Mouse (Mus musculus): ENCODE measurements around the gene Fjx1.

Gene Fjx1

DNA sequence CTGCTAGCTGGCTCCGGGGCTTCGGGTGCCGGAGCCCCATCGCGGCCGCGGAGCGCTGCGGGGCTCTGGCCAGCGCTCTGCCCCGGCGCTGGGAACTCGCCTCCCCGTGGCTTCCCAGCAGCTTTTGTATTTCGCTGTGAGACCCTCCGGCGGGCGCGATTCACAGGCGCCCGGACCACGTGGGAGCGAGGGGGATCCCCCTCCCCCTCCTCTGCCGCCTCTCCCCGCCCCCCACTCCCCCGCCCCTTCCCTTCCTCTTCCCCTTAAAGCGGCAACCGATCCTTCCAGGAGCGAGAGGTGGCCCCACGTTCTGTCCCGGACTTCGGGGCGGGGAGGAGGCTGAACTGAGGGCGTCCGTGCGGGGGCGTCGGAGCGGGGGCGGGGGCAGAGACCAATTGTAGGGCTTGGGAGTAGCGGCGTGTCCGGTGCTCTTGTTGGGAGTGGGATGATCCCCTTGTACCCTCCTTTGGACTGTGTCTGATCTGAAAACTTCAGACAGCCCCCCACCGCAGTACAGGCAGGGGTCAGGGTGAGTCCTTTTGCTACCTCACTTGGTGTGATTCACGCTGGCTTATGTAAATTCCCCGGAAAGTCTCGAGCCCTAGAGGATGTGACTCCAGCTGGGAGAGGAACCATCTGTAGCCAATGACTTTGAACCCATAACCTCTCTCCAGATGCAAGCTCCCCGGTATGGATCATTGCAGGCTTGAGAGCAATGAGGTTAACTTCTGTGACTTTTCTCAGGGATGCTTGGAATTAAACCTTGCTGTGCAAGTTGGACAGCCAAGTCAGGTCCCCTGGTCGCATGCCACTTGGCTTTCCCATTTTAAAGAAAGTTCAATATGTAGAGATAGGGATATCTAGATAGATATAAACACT is at the start of gene Fjx1:
Gene Fjx1 (minus strand): TSS at position 829 of the 879 bp plus-strand sequence.
- no peak for DNase-seq

DNA sequence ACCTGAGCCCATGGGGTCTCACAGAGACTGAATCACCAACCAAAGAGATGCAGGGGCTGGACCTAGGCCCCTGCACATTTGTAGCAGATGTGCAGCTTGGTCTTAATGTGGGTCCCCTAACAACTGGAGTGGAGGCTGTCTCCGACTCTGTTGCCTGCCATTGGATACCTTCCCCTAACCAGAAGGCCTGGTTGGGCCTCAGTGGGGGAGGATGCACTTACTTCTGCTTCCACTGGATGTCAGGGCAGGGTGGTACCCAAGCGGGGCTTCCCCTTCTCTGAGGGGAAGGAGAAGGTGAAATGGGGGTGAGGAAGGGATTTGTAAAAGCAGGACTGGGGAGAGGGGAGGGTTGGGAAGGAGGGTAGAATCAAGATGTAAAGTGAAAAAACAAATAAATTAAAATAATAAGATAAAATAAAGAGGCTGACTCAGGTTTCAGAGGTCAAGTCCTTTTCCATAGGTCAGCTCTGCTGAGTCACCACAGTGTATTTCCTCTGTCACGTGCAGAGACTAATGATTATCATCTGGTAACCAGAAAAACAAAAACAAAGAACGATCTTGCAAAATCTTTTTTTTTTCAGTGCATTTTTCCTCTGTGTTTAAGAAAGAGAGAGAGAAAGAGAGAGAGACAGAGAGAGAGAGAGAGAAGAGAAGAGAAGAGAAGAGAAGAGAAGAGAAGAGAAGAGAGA is 47.8 kb upstream of the Fjx1 start:
- DNase-seq, result no peak

DNA sequence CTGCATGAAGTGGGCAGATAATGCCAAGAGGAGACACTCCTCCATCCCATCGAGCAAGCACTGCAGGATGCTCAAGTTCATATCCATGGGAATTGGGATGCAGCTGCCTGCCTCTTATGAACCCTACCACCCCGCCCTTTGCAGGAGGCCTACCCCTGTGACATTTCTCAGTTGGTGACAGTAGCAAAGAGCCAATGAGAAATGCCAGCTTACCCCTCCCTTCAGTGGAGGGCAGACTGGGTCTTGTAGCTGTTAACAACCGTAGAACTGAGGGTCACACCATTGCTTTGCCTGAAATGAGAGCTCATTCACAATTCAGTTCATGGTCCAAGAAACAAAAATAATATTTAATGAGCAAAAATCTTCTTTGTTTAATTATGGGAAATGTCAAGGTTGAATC is 28.4 kb upstream of the Fjx1 start:
- DNase-seq, result no peak

DNA sequence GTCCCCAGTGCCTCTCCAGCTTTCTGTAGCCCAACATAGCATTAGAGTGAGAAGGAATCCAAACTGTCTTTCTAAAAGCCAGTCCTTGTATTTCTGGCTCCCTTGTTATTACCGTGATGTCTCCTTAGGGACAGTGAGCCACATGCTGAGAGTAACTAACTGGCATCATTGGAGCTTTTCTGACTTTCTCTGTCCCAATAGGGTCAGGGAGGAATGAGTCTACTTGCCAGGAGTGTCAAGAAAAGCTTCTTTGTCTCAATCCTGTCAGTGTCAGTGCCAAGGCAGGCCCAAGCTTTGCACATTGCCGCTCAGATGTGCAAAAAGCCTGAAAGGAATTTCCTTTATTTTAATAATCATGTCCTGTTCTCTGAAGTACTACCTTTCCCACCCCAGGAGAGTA is 23.8 kb upstream of the Fjx1 start:
- DNase-seq, result no peak

DNA sequence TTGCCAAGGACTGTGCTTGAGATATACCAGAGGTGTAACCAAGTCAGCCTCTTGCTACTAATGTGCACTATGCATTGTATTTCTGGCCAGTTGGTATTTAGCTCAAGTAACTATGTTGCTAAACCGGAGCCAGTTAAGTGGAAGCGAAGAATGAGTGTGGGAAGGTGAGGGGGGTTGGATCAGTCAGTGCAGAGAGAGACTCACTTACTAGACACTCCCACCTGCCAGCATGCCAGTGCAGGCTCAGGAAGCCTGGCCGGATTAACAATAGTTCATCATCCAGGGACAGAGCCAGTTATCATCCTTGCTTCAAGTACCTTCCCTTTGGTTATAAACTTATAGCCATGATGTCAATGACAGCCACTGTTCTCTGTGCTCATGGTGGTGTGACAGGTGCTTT is 16.3 kb upstream of the Fjx1 start:
- no peak for DNase-seq

DNA sequence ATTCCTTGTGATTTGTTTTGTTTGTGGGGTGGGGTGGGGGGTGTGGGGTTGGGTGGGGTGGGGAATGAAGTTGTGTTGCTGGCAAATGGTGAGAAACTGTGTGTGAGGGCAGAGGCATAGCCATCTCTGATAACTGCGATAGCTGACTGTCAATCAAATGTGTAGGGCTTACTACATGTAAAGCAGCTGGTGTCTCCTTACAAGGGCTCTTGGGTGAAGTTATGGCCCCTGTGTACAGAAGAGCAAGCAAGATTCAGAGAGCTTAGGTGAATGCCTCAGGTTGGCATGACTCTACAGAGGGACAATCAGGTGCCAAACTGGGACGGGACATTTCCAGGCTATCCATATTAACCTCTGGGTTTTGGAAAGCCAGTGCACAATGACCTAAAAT is 12.0 kb upstream of the Fjx1 start:
- DNase-seq, result no peak

DNA sequence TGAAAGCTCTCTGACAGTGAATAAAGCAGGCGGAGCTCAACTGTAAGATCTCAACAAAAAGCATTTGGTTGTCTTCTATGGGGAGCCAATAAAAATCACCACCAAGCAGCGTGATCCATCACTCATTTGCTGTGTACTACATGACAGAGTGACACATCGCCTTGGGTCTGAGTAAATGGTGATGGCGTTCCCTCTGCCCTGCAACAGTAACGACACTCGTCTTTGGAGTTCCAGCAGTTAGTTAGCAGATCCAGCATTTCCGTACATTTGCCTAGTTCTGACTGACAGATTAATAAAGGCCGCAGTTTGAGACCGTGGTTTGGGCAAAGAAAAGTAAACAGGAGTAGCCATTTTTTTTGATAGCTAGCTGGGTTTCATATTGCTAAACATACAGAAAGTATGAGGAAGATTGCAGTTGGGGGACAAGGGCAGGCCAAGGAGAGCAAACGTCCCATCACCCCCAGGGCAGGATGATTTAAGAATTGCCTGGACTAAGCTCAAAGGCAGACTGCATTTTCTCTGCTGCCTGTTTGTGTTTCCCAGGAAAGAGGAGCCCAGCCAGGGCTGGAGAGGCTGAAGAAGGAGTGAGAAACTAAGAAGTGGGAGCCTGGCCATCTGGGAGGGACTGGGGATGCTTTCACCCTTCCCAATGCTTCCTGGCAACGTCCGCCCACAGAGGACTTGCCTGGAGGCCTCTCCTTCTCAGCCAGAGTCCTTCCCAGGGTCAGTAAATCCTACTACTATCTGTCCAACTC is 11.5 kb upstream of the Fjx1 start:
- peak; percentile 8 to 13 for DNase-seq

DNA sequence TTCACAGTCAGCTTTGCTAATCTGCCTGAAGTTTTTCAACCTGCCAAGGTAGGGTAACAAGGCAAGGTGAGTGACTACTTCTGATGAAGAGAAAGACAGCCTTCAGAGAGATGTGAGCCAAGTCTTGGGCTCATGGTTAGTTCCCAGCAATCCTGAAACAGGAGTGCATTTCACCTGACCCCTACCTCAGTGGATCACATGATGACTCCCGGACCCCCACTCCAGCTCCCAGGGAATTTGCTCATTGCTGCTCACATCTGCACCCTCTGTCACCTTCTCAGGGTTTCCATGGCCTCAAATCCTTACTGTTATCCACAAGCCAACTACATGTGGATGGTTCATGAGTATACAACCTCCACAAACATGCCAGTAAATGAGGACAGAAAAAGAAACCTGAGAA is 9.2 kb upstream of the Fjx1 start:
- no peak for DNase-seq

DNA sequence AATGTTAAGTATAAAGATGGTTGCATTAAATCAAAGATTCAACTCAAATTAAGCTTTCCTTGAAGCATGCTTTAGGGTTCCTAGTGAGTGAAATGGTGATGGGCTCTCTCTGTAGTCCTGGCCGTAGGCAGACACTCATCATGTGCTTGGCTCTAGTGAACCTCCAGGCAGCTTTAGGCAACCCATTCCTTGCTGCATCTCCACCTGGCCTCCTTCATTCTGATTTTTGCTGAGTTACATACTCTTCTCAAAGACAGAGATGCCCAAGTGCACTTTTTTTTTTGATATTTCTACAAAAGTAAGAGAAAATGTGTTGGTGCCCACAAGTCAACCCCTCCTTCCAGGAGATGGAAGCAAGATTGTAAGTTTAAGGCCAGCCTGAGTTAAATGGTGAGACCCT is 2.8 kb upstream of the Fjx1 start:
- DNase-seq, result no peak

DNA sequence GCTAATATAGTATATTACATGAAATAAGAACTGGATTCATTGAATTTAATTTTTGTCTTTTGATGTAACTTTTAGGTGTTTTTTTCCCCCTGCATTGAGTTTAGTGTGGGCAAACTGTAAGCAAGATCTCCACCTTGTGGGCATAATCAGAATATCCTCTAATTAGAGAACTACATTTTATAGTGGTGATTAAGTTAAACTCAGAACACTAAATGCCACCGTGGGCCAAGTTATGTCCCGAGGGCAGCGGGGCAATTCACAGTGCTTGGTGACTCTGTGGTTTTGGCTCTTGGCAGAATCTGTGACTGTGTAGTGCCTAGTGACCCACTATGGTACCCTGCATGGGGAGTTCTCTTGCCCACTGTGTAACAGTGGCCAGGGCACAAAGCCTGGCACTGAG is 1.1 kb upstream of the Fjx1 start:
- peak; percentile 11 to 16 for DNase-seq

DNA sequence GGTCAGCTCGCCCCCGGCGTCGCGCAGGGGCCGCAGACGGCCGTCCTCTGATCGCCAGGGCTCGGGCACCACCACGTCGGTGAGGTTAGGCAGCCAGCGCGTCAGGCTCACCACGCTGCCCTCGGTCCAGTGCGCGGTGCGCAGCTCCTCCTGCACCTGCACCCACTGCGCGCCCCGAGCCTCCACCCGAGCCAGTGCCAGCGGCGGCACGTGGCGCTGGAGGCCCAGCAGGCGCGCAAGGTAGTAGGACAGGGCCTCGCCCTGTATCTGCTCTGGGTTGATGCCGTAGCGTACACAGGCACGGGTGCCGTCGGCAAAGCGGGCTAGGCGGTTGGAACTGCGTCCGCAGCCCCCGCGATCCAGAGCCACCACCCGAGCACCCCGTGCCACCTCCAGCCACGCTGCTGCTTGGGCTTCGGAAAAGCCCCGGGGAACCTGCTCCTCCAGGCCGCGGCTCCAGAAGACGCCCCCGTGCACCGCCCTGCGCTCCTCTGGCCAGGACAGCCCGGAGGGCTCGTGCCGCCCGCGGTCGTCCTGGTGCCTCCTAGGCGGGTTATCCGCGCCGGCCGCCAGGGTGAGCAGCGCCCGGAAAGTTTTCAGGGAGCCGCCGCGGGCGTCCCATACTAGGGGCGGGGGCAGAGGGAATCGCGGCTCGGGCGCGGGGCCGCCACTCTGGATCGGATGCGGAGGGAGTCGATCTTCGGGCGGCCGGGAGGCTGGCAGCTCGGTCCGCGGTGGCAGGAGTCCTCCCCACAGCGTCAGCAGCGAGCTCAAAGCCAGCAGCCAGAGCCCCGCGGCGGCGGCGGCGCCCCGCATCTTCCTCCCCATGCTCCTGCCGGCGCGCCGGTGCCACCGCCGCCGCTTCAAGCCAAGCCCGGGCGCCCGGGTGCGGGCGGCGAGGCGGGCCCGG is 1.3 kb downstream of the Fjx1 start:
- DNase-seq, result peak; percentile 55 to 57

DNA sequence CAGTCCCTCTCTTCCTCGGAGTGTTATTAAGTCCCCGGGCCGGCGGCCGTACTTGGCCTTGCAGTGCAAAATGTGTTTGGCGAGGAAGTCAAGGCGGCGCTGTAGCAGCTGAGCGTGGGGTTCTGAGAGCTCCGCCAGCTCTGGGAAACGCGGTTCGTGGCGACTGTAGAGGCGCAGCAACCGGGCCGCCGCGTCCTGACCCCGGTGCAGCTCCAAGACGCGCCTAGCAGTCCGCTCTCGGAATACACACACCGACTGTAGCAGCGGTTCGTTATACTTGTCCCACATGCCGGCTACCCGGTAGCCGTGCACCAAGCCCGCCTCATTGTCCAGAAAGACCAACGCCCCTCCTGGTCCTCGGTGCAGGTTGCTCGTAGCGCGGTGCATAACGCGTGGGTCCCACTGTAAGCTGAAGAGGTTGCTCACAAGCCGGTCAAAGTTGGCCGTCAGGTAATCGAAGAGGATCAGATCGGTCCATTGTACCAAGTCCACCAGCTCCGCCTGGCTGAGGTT is 2.0 kb downstream of the Fjx1 start:
- DNase-seq, result peak; percentile 75

DNA sequence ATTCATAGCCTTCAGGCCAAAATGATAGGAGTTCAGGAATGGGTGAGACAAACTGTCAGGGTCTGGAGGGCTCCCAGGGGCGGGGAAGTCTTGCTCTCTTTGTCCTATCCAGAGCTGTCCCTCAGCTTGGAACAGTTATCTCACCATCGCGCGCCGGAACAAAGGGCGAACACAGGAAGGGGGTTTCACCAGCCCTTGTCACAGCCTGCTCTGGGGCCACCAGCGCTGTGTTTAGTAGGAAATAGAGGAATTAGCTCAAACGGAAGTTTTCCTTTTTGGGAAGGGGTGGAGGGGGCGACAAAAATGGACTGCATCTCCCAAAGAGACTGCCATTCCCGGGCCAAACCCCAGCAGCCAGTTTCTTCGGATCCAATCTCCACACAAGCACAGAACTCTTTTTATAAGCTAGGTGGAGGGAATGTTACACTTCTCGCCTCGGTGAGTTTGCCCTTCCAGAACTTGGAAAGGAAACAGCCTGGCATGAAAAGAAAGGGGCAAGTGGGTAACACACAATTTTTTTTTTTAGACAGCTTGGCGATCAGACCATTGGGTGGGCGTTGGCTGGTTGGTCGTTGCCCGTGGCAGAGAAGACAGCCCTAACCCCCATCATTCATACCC is 2.6 kb downstream of the Fjx1 start:
- DNase-seq, result peak; percentile 16 to 24

DNA sequence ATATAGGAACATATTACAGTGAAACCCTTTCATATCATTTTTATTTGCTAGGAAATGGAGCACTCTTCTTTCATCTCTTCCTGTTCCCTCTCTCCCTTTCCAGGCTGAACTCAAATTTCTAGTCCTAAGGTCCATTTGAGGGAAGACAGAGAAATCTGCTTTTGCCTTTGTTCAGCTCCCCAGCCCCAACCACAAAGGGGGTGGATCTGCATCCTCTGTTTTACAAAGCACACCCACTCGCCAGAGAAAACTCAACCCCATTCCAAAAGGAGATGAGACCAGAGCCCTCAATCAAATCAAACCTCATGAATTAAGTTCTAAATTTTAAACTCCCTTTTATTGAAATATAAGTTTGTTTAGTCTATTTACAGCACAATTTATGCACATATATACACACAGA is 3.2 kb downstream of the Fjx1 start:
- DNase-seq, result no peak

DNA sequence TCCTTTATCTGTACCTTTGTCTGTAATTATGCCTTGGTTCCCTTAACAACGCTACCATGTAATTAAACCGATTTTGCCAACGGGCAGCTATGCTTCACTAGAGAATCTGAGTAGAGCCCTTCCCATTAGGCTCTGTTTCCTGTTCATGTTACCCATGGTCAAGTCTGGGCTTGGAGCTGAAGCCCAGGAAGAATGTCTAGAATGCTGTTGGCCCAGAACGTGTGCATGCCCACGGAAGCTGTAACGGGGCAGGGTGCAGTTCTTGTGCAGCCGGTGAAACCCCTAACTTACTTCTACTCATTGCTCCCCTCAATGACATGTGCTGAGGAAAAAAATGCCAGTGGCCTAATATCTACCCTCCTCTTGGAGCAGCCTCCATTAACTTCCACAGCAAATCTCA is 4.5 kb downstream of the Fjx1 start:
- DNase-seq, result no peak

DNA sequence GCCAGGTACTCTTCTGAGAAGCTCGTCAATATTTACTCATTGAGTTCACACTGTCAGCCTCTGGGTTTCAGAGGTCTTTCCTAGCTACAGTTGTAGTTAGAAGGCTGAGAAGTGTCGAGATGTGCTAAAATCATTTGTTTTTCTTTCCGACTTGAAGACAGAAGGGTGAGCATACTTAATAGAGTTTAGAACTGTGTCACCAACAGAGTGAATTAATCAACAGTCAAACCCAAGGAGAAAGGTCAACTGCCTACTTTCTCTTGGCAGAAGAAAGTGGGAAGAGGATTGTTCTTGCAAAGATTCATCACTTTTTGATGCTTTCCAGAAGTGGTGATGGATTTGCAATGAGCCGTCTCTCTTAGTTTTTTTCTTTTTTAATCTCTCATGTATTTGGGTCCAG is 5.4 kb downstream of the Fjx1 start:
- no peak for DNase-seq

DNA sequence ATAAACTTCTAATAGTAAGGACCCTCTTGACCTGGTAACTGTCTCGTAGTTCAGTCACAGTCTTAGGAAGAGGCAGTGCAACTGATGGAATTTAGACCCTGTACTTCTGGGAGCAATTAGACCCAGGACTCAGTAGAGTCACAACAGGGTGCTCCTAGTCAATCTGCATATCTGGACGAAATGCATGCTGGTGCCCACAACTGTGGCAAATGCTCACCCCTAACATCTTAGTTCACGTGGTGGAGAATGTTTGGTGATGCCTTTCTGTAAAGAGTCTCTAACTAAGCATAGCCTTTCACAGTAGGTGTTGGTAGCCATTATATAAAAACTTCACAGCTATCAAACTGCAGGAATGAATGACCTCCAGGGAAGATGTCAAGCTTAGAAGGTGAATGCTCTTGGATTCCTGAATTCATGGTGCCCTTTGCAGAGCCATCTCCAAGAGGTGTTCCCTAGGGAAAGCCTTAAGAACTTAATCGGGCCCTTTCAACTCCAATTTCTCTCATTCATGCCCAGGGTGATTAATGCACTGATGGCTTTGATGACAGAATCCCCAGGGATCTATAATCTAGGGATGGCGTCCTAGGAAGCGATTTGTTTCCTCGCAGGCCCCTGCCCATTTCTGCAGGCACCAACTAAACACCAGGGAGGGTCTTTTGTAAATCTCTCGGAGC is 14.8 kb downstream of the Fjx1 start:
- DNase-seq, result no peak

DNA sequence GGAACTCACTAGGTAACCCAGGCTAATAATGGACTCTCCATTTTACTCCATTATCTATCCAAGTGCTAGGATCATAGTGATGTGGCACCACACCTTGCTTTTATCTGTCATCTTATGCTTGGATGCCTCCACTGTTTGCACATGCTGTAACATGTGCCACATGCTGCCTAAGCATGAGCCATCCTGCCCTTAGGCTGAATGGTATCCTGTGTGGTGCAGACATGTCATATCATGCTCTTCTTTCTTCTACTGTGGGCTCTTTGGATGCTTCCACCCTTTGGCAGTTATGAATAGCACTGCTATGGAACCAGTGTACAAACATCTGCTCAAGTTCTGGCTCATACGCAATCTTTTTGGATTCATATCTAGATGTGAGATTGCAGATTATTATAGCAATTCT is 18.4 kb downstream of the Fjx1 start:
- no peak for DNase-seq

DNA sequence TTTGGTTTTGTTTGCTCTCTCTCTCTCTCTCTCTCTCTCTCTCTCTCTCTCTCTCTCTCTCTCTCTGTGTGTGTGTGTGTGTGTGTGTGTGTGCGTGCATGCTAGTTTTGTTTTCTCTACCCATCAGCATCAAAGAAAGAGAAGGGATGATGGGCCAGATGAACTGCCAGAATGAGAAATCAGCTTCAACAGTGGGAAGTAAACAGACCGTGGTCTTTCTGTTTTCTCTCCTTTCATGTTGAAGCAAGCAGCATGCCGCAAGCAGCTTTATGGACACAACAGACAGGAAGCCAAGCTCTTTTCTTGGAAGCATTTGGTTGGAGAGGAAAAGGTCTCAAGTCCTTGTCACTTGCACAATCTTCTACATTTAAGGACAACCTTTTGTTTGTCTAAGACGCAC is 21.2 kb downstream of the Fjx1 start:
- no peak for DNase-seq

DNA sequence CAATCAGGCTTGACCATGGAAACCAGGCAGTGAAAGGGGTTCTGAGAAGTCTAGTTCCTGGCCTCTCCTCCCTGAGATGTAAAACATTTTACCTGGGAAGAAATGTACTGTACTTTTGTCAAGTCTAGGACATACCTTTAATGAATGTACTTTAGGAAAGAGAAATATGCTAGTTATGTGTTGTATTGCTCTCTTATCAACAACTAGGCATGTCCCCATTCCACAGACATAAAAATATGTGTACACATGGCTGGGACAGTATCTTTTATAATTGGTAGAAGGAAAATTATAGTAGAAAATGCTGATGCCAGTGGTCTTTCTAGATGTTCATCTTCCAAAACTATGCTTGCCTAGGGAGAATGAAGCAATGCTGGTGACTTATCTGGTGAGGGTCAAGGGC is 24.3 kb downstream of the Fjx1 start:
- no peak for DNase-seq

DNA sequence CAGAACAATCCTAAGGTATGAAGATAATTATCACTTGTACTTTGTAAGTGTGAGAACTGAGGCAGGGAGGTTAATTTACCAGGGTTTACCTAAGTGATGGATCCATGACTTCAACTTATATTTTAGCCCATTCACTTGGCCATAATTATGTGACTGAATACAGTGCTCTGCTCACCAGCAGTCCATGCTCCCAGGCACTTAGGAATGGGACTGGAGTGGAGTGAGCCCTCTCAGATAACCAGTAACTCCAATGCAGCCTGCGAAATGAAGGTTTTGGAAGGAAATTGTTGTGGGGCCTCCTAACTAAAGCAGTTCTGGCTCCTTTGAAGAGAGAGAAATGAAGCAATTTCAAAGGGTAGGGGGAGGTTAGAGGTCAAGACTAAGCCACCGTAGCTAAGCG is 25.9 kb downstream of the Fjx1 start:
- DNase-seq, result no peak

Data from cerebellum, postnatal 36 days (tissue).